Mouse (Mus musculus): Measurements from ENCODE around the gene Rbbp9.

Rbbp9 gene

DNA sequence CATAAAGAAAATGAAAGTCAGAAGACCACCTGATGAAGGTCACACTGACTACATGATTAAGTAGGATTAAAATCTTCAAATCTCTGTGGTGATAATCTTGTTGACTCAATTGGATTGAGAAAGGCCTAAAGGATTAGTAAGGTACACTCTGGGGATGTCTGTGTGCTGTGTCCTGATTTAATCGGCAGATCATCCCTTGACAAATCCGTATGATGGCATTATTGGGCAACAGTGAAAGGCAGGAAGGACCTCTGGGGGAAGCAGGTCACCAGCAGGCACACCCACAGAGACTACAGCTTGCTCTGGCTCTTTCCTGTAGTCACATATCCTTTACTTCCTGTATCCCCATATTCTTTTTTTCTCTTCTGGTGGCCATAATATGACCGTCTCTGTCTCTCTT lies 30.9 kb downstream of the Rbbp9 start:
- in situ Hi-C loops (cut with MboI; ENCODE audit: unreplicated experiment in 2 of 2), result loop anchor here in 1 of 2 experiments (10.0 kb wide), 1 partner anchor 675 kb away; no protein-coding TSS in a partner anchor

- in situ Hi-C loops (cut with MboI; ENCODE audit: unreplicated experiment in 2 of 2), result no loop called here
Observed at GRCm38 (mm10) chr2:144514619-144515018, 36.0 kb downstream of the Rbbp9 start.

DNA sequence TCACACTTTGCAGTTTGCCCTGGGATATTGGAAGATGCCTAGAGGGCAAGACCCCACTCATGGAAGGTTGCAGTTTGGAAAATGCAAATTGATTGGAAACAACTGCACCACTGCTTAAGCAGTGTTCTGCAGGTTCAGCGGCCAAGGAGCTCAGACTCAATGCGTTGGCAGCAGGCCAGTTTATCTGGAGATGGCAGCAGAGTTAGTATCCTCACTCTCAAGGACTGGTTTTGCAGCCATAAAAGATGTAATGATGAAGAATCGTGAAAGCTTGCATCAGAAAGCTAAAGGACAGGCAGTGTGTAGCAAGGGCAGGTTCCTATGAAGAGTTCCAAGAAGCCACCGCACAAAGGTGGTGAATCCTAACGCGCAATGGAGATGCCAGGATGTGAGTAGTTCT lies 48.5 kb downstream of the Rbbp9 start:
- in situ Hi-C loops (cut with MboI; ENCODE audit: unreplicated experiment in 2 of 2), result no loop called here
